Mouse (Mus musculus) liver, postnatal 0 days (tissue): ENCODE data around the gene Dtd1.

ENCODE experiments used
- CTCF ChIP-seq: sonication (generic); IDR thresholded peaks from 2 replicates; pipeline ENCODE4 v1.5.1; 2016; ENCODE audit warnings: antibody characterized with exemption, low read depth
- EP300 ChIP-seq: IDR thresholded peaks from 2 replicates; pipeline ENCODE4 v1.6.1; 2016; ENCODE audit warnings: antibody characterized with exemption, low read depth, mild to moderate bottlenecking

DNA sequence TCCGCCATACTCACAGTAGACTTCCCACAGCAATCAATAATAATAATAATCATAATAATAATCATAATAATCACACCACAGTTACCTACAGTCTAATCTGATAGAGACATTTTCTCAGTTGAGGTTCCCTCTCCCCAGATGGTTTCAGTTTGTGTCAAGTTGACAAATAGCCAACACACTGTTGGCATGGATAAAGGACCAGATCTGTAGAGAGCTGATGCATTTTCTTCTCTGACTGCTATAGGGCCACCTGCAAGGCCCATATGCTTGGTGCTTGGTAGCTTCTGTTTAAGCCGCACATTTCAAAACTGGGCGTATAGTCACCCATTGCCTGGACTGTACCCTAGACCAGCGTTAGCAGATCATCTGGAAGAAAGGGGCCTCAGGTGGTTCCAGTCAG lies 53.1 kb downstream of the Dtd1 start:
- TF ChIP-seq CTCF (no peak), EP300 (no peak)
